10 mouse cellular contexts compared by ENCODE assay signal in the genomic region with DNA sequence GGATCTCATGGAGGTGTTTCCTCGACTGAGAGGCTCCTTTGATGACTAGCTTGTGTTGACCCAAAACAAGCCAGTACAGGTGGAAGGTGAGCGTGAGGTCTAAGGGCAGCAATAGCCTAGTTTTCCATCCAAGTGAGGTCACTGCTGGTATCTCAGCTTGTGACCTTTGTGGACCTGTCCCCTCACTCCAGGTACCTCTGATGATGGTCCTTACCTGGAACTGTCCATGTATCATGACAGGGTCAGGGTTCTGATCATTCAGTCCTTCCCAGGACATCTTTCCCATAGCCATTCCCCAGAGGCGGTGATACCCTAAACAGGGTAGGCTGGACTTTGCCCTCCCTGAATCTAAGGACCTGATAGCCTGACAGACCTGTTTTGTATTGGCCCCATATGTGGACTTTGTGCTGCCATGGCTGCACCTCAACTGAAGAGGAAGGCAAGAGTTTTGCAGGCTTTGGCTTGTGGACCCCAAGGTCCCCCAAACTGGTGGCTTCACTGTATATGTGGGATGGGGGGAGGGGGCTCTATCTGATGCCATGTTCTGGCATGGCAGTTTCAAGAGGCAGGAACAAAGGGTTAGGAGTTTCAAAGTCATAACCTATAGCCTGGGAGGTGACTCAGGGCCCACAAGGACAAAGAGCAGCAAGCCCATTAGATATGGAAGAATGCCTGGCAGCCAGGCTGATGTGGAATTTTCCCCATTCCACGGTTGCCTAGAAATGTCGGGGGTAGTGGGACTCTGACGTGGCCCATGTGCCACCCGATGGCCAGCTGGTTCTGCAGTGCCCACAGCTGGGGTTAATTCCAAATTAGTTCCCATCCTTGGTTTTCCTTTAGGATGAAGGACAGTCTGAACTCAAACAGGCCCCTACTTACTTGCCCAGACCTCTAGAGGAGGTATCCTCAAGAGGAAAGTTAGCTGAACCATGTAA. TPM values are rescaled to one million over a fixed set of nuclear protein-coding genes. Genes with fewer than 3 reads are reported as not detected.
DNase-seq lines count a peak whose midpoint lies in the region; ATAC-seq and TF ChIP-seq lines count a peak whose summit lies in the region.
"Had no signal": no experiment of that assay in that cellular context is flagged by ENCODE, and none has a peak within 500 bp of the region (broad histone marks: within the 10 kb centered on the region; RNA-seq: fewer than 3 reads in every experiment).

No protein-coding gene starts in this region.

- no peak for DNase-seq in heart, adult 9 months (ENCODE audit: low spot score in 2 of 2)
- peak; percentile 47 for DNase-seq in brain, adult 2 months (ENCODE audit: low read depth, low spot score)
- peak; percentile 77 for DNase-seq in kidney, adult 2 months
- no peak for DNase-seq in ovary, postnatal 10 days (ENCODE audit: low spot score)
- DNase-seq: heart, adult 18-20 months had no signal

- no peak overlapping the region for H3K27ac ChIP-seq in heart, embryonic 11.5 days (ENCODE audit: low read depth, low read length)
- peak overlapping the region; percentile 84 for H3K27ac ChIP-seq in kidney, adult 2 months (ENCODE audit: insufficient read depth, low read depth, low read length)
- H3K27ac ChIP-seq in midbrain, embryonic 15.5 days, result no peak overlapping the region
- H3K27ac ChIP-seq: macrophage had no signal

- H3K9me3 ChIP-seq in heart, embryonic 11.5 days (replicated peaks; ENCODE audit: control insufficient read depth, low read length), result no peaks in the 10 kb centered on the region
- H3K9me3 ChIP-seq in midbrain, embryonic 15.5 days, result no peaks in the 10 kb centered on the region

- H3K4me1 ChIP-seq in heart, embryonic 11.5 days (ENCODE audit: control insufficient read depth, insufficient read depth, low read length), result peaks cover 17% of the 10 kb centered on the region
- H3K4me1 ChIP-seq in kidney, adult 2 months (ENCODE audit: control insufficient read depth, insufficient read depth, low read length), result peaks cover 29% of the 10 kb centered on the region; the same call in 1 of the 2 replicates
- H3K4me1 ChIP-seq in midbrain, embryonic 15.5 days, result peaks cover 7% of the 10 kb centered on the region

- H3K27me3 ChIP-seq in heart, embryonic 11.5 days (ENCODE audit: control insufficient read depth, insufficient read depth, low read length), result peaks cover 7% of the 10 kb centered on the region; the same call in 1 of the 2 replicates
- H3K27me3 ChIP-seq in kidney, adult 2 months (replicated peaks; ENCODE audit: control insufficient read depth, insufficient read depth, low read length), result no peaks in the 10 kb centered on the region
- no peaks in the 10 kb centered on the region for H3K27me3 ChIP-seq in midbrain, embryonic 15.5 days (replicated peaks)

- peak overlapping the region; percentile 89 for H3K4me2 ChIP-seq in heart, embryonic 11.5 days
- peak overlapping the region; percentile 62 for H3K4me2 ChIP-seq in midbrain, embryonic 15.5 days

- no peak for TF ChIP-seq POLR2A in kidney, adult 2 months (IDR thresholded peaks at IDR 0.05; ENCODE audit: low read depth, low read length)

- no peak for ATAC-seq in heart, embryonic 11.5 days (replicated peaks; ENCODE audit: insufficient number of reproducible peaks, low FRiP score, low TSS enrichment)
- peak; percentile 19; the same call in 1 of the 2 replicates for ATAC-seq in midbrain, embryonic 15.5 days (replicated peaks)
- ATAC-seq in erythroblast, adult 5-6 weeks (replicated peaks; ENCODE audit: low FRiP score, poor library complexity, severe bottlenecking), result no peak
- no peak for ATAC-seq in erythroid progenitor cell, adult 5-6 weeks (replicated peaks; ENCODE audit: low FRiP score, poor library complexity, severe bottlenecking)

- H3K36me3 ChIP-seq in heart, embryonic 11.5 days (ENCODE audit: control insufficient read depth, insufficient read depth, low read length), result peaks cover 14% of the 10 kb centered on the region
- no peaks in the 10 kb centered on the region; the same call in none of the 2 replicates for H3K36me3 ChIP-seq in kidney, adult 2 months (ENCODE audit: control insufficient read depth, insufficient read depth, low read length)
- H3K36me3 ChIP-seq in midbrain, embryonic 15.5 days (replicated peaks), result peaks cover 26% of the 10 kb centered on the region

- no peak overlapping the region for H3K4me3 ChIP-seq in heart, embryonic 11.5 days (ENCODE audit: low read depth, low read length)
- H3K4me3 ChIP-seq in kidney, adult 2 months (ENCODE audit: insufficient read depth, low read depth, low read length), result peak overlapping the region; percentile 78
- H3K4me3 ChIP-seq in midbrain, embryonic 15.5 days, result peak overlapping the region; percentile 40; the same call in 1 of the 2 replicates

- no peak overlapping the region for H3K9ac ChIP-seq in heart, embryonic 11.5 days (ENCODE audit: low read depth, low read length)
- H3K9ac ChIP-seq in midbrain, embryonic 15.5 days, result no peak overlapping the region

- 56% methylated on average over 7 of the region's 7 CpGs for WGBS in heart, embryonic 11.5 days (ENCODE audit: insufficient replicate concordance)
- 55% methylated on average over 7 of the region's 7 CpGs for WGBS in kidney, adult 2 months
- WGBS in midbrain, embryonic 15.5 days, result 73% methylated on average over 7 of the region's 7 CpGs

- TF ChIP-seq CTCF in kidney, adult 2 months (conservative IDR thresholded peaks at IDR 0.05; ENCODE audit: insufficient read depth, insufficient read length, low read depth, low read length), result no peak

RNA-seq across cellular contexts. Expression of gene Gal3st1, which starts 0.9 kb away (rescaled TPM):
- 0.14 and 0.19 TPM in 2 replicates for polyA plus RNA-seq in heart, embryonic 11.5 days (2014; fragmentation: Nextera tagmentation; extraction: Ambion mirVana)
- 71.7 and 91.3 TPM in 2 replicates for polyA plus RNA-seq in kidney, adult 2 months (2012; rRNA removed)
- polyA plus RNA-seq in midbrain, embryonic 15.5 days (2015; fragmentation: Nextera tagmentation; extraction: Ambion mirVana), result 5.4 and 5.5 TPM in 2 replicates
- not detected in 2 replicates for total RNA-seq in erythroblast, adult 5-6 weeks (2015; ENCODE audit: low replicate concordance)
- not detected in 2 replicates for total RNA-seq in erythroblast, adult 5-6 weeks (2017; ENCODE audit: low replicate concordance)
- total RNA-seq in erythroid progenitor cell, adult 5-6 weeks (2015; ENCODE audit: low replicate concordance), result not detected in 2 replicates
- total RNA-seq in erythroid progenitor cell, adult 5-6 weeks (2017; ENCODE audit: low replicate concordance), result not detected in 2 replicates
- polyA plus RNA-seq: macrophage had no signal

RNA-seq across cellular contexts. Expression of gene 4930556J24Rik, which starts 6.0 kb away (rescaled TPM):
- 0.17 and 0.18 TPM in 2 replicates for polyA plus RNA-seq in heart, embryonic 11.5 days (2014; fragmentation: Nextera tagmentation; extraction: Ambion mirVana)
- 0.34 and 0.73 TPM in 2 replicates for polyA plus RNA-seq in kidney, adult 2 months (2012; rRNA removed)
- 0.23 TPM in 1 of 2 replicates, not detected in the other for polyA plus RNA-seq in midbrain, embryonic 15.5 days (2015; fragmentation: Nextera tagmentation; extraction: Ambion mirVana)
- not detected in 2 replicates for total RNA-seq in erythroblast, adult 5-6 weeks (2015; ENCODE audit: low replicate concordance)
- not detected in 2 replicates for total RNA-seq in erythroblast, adult 5-6 weeks (2017; ENCODE audit: low replicate concordance)
- total RNA-seq in erythroid progenitor cell, adult 5-6 weeks (2015; ENCODE audit: low replicate concordance), result not detected in 2 replicates
- not detected in 2 replicates for total RNA-seq in erythroid progenitor cell, adult 5-6 weeks (2017; ENCODE audit: low replicate concordance)
- total RNA-seq: heart, adult 18-20 months had no signal
- polyA plus RNA-seq: macrophage had no signal

RNA-seq across cellular contexts. Expression of gene Pes1, which starts 18.8 kb away (rescaled TPM):
- 48.2 and 51.5 TPM in 2 replicates for polyA plus RNA-seq in heart, embryonic 11.5 days (2014; fragmentation: Nextera tagmentation; extraction: Ambion mirVana)
- polyA plus RNA-seq in kidney, adult 2 months (2012; rRNA removed), result 33.3 and 33.8 TPM in 2 replicates
- polyA plus RNA-seq in midbrain, embryonic 15.5 days (2015; fragmentation: Nextera tagmentation; extraction: Ambion mirVana), result 57.5 and 60.1 TPM in 2 replicates
- 11.3 and 15.0 TPM in 2 replicates for total RNA-seq in erythroblast, adult 5-6 weeks (2015; ENCODE audit: low replicate concordance)
- total RNA-seq in erythroblast, adult 5-6 weeks (2017; ENCODE audit: low replicate concordance), result 19.0 and 20.4 TPM in 2 replicates
- total RNA-seq in erythroid progenitor cell, adult 5-6 weeks (2015; ENCODE audit: low replicate concordance), result 5.8 and 6.3 TPM in 2 replicates
- 9.8 and 10.5 TPM in 2 replicates for total RNA-seq in erythroid progenitor cell, adult 5-6 weeks (2017; ENCODE audit: low replicate concordance)

RNA-seq across cellular contexts. Expression of gene Sec14l4, which starts 48.7 kb away (rescaled TPM):
- polyA plus RNA-seq in heart, embryonic 11.5 days (2014; fragmentation: Nextera tagmentation; extraction: Ambion mirVana), result not detected in 2 replicates
- polyA plus RNA-seq in kidney, adult 2 months (2012; rRNA removed), result 0.36 and 0.39 TPM in 2 replicates
- polyA plus RNA-seq in midbrain, embryonic 15.5 days (2015; fragmentation: Nextera tagmentation; extraction: Ambion mirVana), result not detected in 2 replicates
- total RNA-seq in erythroblast, adult 5-6 weeks (2015; ENCODE audit: low replicate concordance), result not detected in 2 replicates
- total RNA-seq in erythroblast, adult 5-6 weeks (2017; ENCODE audit: low replicate concordance), result not detected in 2 replicates
- not detected in 2 replicates for total RNA-seq in erythroid progenitor cell, adult 5-6 weeks (2015; ENCODE audit: low replicate concordance)
- total RNA-seq in erythroid progenitor cell, adult 5-6 weeks (2017; ENCODE audit: low replicate concordance), result not detected in 2 replicates
- polyA plus RNA-seq: macrophage had no signal

RNA-seq across cellular contexts. Expression of gene Tcn2, which starts 50.6 kb away (rescaled TPM):
- polyA plus RNA-seq in heart, embryonic 11.5 days (2014; fragmentation: Nextera tagmentation; extraction: Ambion mirVana), result 71.2 and 72.5 TPM in 2 replicates
- 2,179 and 2,584 TPM in 2 replicates for polyA plus RNA-seq in kidney, adult 2 months (2012; rRNA removed)
- polyA plus RNA-seq in midbrain, embryonic 15.5 days (2015; fragmentation: Nextera tagmentation; extraction: Ambion mirVana), result 22.6 and 24.9 TPM in 2 replicates
- total RNA-seq in erythroblast, adult 5-6 weeks (2015; ENCODE audit: low replicate concordance), result 33.4 and 50.3 TPM in 2 replicates
- total RNA-seq in erythroblast, adult 5-6 weeks (2017; ENCODE audit: low replicate concordance), result 12.0 and 20.8 TPM in 2 replicates
- 26.3 and 26.4 TPM in 2 replicates for total RNA-seq in erythroid progenitor cell, adult 5-6 weeks (2015; ENCODE audit: low replicate concordance)
- total RNA-seq in erythroid progenitor cell, adult 5-6 weeks (2017; ENCODE audit: low replicate concordance), result 8.5 and 22.8 TPM in 2 replicates

Comparison
In these comparisons a context has a peak if more than half of its experiments do, and no peak if none do; other contexts are left out.
1. DNase-seq: peak in brain, adult 2 months (single experiment) and kidney, adult 2 months (single experiment); none in heart, adult 9 months (0 of 2) and ovary, postnatal 10 days (single experiment).
2. RNA of gene Gal3st1, which starts 0.9 kb away (polyA plus RNA-seq): 71.7 to 91.3 TPM in kidney, adult 2 months; 5.4 to 5.5 TPM in midbrain, embryonic 15.5 days and 0.14 to 0.19 TPM in heart, embryonic 11.5 days; every median in the first group is over 10 times any median in the second.